Mouse (Mus musculus): ENCODE measurements around the gene Trarg1. TPM values are rescaled to one million over a fixed set of nuclear protein-coding genes. Genes with fewer than 3 reads are reported as not detected.

Gene Trarg1
- polyA plus RNA-seq, 1 experiment = 0.78 TPM

GRCm38 (mm10) chr11:76645955-76646354 lies 33.7 kb upstream of the Trarg1 start:
- Histone ChIP-seq H3K4me1 (ENCODE audit: control insufficient read depth, insufficient read depth, insufficient read length) (no peaks in the 10 kb centered on the region), H3K4me3 (ENCODE audit: extremely low read depth, insufficient read depth, insufficient read length) (no peak overlapping the region), H3K36me3 (ENCODE audit: control insufficient read depth, insufficient read depth, low read length) (no peaks in the 10 kb centered on the region), H3K27ac (ENCODE audit: insufficient read depth, low read length) (no peak overlapping the region), H3K27me3 (ENCODE audit: control insufficient read depth, insufficient read depth, low read length) (no peaks in the 10 kb centered on the region)
- under 1% methylated on average over 19 of the region's 19 CpGs for WGBS
- peak; percentile 28 to 75 for DNase-seq (ENCODE audit: low read depth in 1 of 2, low spot score in 2 of 2)
- TF ChIP-seq POLR2A (IDR thresholded peaks at IDR 0.05; ENCODE audit: low read depth, low read length) (no peak), CTCF (IDR thresholded peaks at IDR 0.05; ENCODE audit: extremely low read depth, insufficient read depth, insufficient read length, insufficient replicate concordance) (peak; percentile 95)

- no peak for DNase-seq (ENCODE audit: low read depth in 1 of 2, low spot score in 2 of 2)
- H3K4me1 ChIP-seq (ENCODE audit: control insufficient read depth, insufficient read depth, insufficient read length) = no peaks in the 10 kb centered on the region
- no peak overlapping the region for H3K4me3 ChIP-seq (ENCODE audit: extremely low read depth, insufficient read depth, insufficient read length)
- H3K27ac ChIP-seq (ENCODE audit: insufficient read depth, low read length) = no peak overlapping the region
- WGBS = 26% methylated on average over 7 of the region's 7 CpGs
- no peaks in the 10 kb centered on the region for H3K36me3 ChIP-seq (ENCODE audit: control insufficient read depth, insufficient read depth, low read length)
- no peaks in the 10 kb centered on the region for H3K27me3 ChIP-seq (ENCODE audit: control insufficient read depth, insufficient read depth, low read length)
- no peak for TF ChIP-seq CTCF (IDR thresholded peaks at IDR 0.05; ENCODE audit: extremely low read depth, insufficient read depth, insufficient read length, insufficient replicate concordance)
- no peak for TF ChIP-seq POLR2A (IDR thresholded peaks at IDR 0.05; ENCODE audit: low read depth, low read length)
These were observed 32.5 kb upstream of the Trarg1 start for GRCm38 (mm10) chr11:76647062-76647461.

GRCm38 (mm10) chr11:76647500-76647899 lies 32.1 kb upstream of the Trarg1 start:
- under 1% methylated on average over 9 of the region's 9 CpGs for WGBS
- DNase-seq (ENCODE audit: low read depth in 1 of 2, low spot score in 2 of 2) = peak; percentile 35 to 57
- Histone ChIP-seq H3K4me1 (ENCODE audit: control insufficient read depth, insufficient read depth, insufficient read length) (no peaks in the 10 kb centered on the region), H3K36me3 (ENCODE audit: control insufficient read depth, insufficient read depth, low read length) (no peaks in the 10 kb centered on the region), H3K27me3 (ENCODE audit: control insufficient read depth, insufficient read depth, low read length) (no peaks in the 10 kb centered on the region), H3K4me3 (ENCODE audit: extremely low read depth, insufficient read depth, insufficient read length) (no peak overlapping the region), H3K27ac (ENCODE audit: insufficient read depth, low read length) (no peak overlapping the region)
- TF ChIP-seq POLR2A (IDR thresholded peaks at IDR 0.05; ENCODE audit: low read depth, low read length) (no peak), CTCF (IDR thresholded peaks at IDR 0.05; ENCODE audit: extremely low read depth, insufficient read depth, insufficient read length, insufficient replicate concordance) (peak; percentile 80; the same call in 1 of the 2 replicates)

GRCm38 (mm10) chr11:76650862-76651560 lies 28.6 kb upstream of the Trarg1 start:
- no peak overlapping the region for H3K27ac ChIP-seq (ENCODE audit: insufficient read depth, low read length)
- TF ChIP-seq CTCF (IDR thresholded peaks at IDR 0.05; ENCODE audit: extremely low read depth, insufficient read depth, insufficient read length, insufficient replicate concordance) = no peak
- no peak for TF ChIP-seq POLR2A (IDR thresholded peaks at IDR 0.05; ENCODE audit: low read depth, low read length)
- no peaks in the 10 kb centered on the region for H3K27me3 ChIP-seq (ENCODE audit: control insufficient read depth, insufficient read depth, low read length)
- H3K4me3 ChIP-seq (ENCODE audit: extremely low read depth, insufficient read depth, insufficient read length) = no peak overlapping the region
- H3K4me1 ChIP-seq (ENCODE audit: control insufficient read depth, insufficient read depth, insufficient read length) = no peaks in the 10 kb centered on the region
- WGBS = 63% methylated on average over 14 of the region's 14 CpGs
- H3K36me3 ChIP-seq (ENCODE audit: control insufficient read depth, insufficient read depth, low read length) = no peaks in the 10 kb centered on the region
- no peak for DNase-seq (ENCODE audit: low read depth in 1 of 2, low spot score in 2 of 2)

GRCm38 (mm10) chr11:76652838-76653334 lies 26.7 kb upstream of the Trarg1 start:
- WGBS = 69% methylated on average over 3 of the region's 3 CpGs
- Histone ChIP-seq H3K27me3 (ENCODE audit: control insufficient read depth, insufficient read depth, low read length) (no peaks in the 10 kb centered on the region), H3K4me3 (ENCODE audit: extremely low read depth, insufficient read depth, insufficient read length) (no peak overlapping the region), H3K4me1 (ENCODE audit: control insufficient read depth, insufficient read depth, insufficient read length) (no peaks in the 10 kb centered on the region), H3K27ac (ENCODE audit: insufficient read depth, low read length) (no peak overlapping the region), H3K36me3 (ENCODE audit: control insufficient read depth, insufficient read depth, low read length) (no peaks in the 10 kb centered on the region)
- no peak for DNase-seq (ENCODE audit: low read depth in 1 of 2, low spot score in 2 of 2)
- TF ChIP-seq CTCF (IDR thresholded peaks at IDR 0.05; ENCODE audit: extremely low read depth, insufficient read depth, insufficient read length, insufficient replicate concordance) (no peak), POLR2A (IDR thresholded peaks at IDR 0.05; ENCODE audit: low read depth, low read length) (no peak)

- Histone ChIP-seq H3K27ac (ENCODE audit: insufficient read depth, low read length) (no peak overlapping the region), H3K4me1 (ENCODE audit: control insufficient read depth, insufficient read depth, insufficient read length) (no peaks in the 10 kb centered on the region), H3K27me3 (ENCODE audit: control insufficient read depth, insufficient read depth, low read length) (no peaks in the 10 kb centered on the region), H3K4me3 (ENCODE audit: extremely low read depth, insufficient read depth, insufficient read length) (no peak overlapping the region), H3K36me3 (ENCODE audit: control insufficient read depth, insufficient read depth, low read length) (no peaks in the 10 kb centered on the region)
- WGBS = 9% methylated on average over 10 of the region's 10 CpGs
- no peak for TF ChIP-seq POLR2A (IDR thresholded peaks at IDR 0.05; ENCODE audit: low read depth, low read length)
- TF ChIP-seq CTCF (IDR thresholded peaks at IDR 0.05; ENCODE audit: extremely low read depth, insufficient read depth, insufficient read length, insufficient replicate concordance) = no peak
- DNase-seq (ENCODE audit: low read depth in 1 of 2, low spot score in 2 of 2) = no peak
These were observed 24.5 kb upstream of the Trarg1 start for GRCm38 (mm10) chr11:76655106-76655505.

GRCm38 (mm10) chr11:76657450-76657970 lies 22.1 kb upstream of the Trarg1 start:
- H3K36me3 ChIP-seq (ENCODE audit: control insufficient read depth, insufficient read depth, low read length) = no peaks in the 10 kb centered on the region
- DNase-seq (ENCODE audit: low read depth in 1 of 2, low spot score in 2 of 2) = no peak
- no peak for TF ChIP-seq POLR2A (IDR thresholded peaks at IDR 0.05; ENCODE audit: low read depth, low read length)
- no peak for TF ChIP-seq CTCF (IDR thresholded peaks at IDR 0.05; ENCODE audit: extremely low read depth, insufficient read depth, insufficient read length, insufficient replicate concordance)
- no peak overlapping the region for H3K4me3 ChIP-seq (ENCODE audit: extremely low read depth, insufficient read depth, insufficient read length)
- H3K4me1 ChIP-seq (ENCODE audit: control insufficient read depth, insufficient read depth, insufficient read length) = no peaks in the 10 kb centered on the region
- H3K27me3 ChIP-seq (ENCODE audit: control insufficient read depth, insufficient read depth, low read length) = no peaks in the 10 kb centered on the region
- no peak overlapping the region for H3K27ac ChIP-seq (ENCODE audit: insufficient read depth, low read length)
- 81% methylated on average over 4 of the region's 4 CpGs for WGBS

All from spleen, adult 2 months (tissue).